Mouse (Mus musculus): Measurements from ENCODE around the gene Dusp22. TPM values are rescaled to one million over a fixed set of nuclear protein-coding genes. Genes with fewer than 3 reads are reported as not detected.

The Dusp22 gene
- total and polyA plus RNA-seq, 3 experiments: 14.7 to 21.2 (median 18.6) TPM

- H3K4me1 ChIP-seq (ENCODE audit: control insufficient read depth, insufficient read depth, low read length): no peaks in the 10 kb centered on the region
- no peaks in the 10 kb centered on the region; the same call in 1 of the 2 replicates for H3K27me3 ChIP-seq (ENCODE audit: control insufficient read depth, insufficient read depth, low read length)
- no peaks in the 10 kb centered on the region for H3K79me2 ChIP-seq (replicated peaks; ENCODE audit: control insufficient read depth, insufficient read depth, low read length)
- intact Hi-C loops (cut with DNase I): no loop called here
- no peak overlapping the region for H3K27ac ChIP-seq
- DNase-seq: no peak
- 40% methylated on average over 6 of the region's 6 CpGs for WGBS
- H3K9ac ChIP-seq (ENCODE audit: low read depth, low read length): no peak overlapping the region
- H3K36me3 ChIP-seq (ENCODE audit: control insufficient read depth, insufficient read depth, low read length): no peaks in the 10 kb centered on the region
- H3K4me3 ChIP-seq: no peak overlapping the region
- no peak for TF ChIP-seq CTCF (IDR thresholded peaks at IDR 0.05)
- TF ChIP-seq EP300 (IDR thresholded peaks at IDR 0.05; ENCODE audit: insufficient read depth, low read depth, low read length): no peak
- TF ChIP-seq POLR2A (IDR thresholded peaks at IDR 0.05; ENCODE audit: insufficient read depth, low read depth, low read length): no peak
Measured at GRCm38 (mm10) chr13:30632998-30633397, 26.8 kb upstream of the Dusp22 start.

- Histone ChIP-seq H3K27me3 (ENCODE audit: control insufficient read depth, insufficient read depth, low read length) (no peaks in the 10 kb centered on the region), H3K79me2 (replicated peaks; ENCODE audit: control insufficient read depth, insufficient read depth, low read length) (no peaks in the 10 kb centered on the region), H3K4me1 (ENCODE audit: control insufficient read depth, insufficient read depth, low read length) (no peaks in the 10 kb centered on the region), H3K4me3 (no peak overlapping the region), H3K9ac (ENCODE audit: low read depth, low read length) (no peak overlapping the region), H3K36me3 (ENCODE audit: control insufficient read depth, insufficient read depth, low read length) (no peaks in the 10 kb centered on the region), H3K27ac (no peak overlapping the region)
- no peak for TF ChIP-seq EP300 (IDR thresholded peaks at IDR 0.05; ENCODE audit: insufficient read depth, low read depth, low read length)
- no peak for TF ChIP-seq POLR2A (IDR thresholded peaks at IDR 0.05; ENCODE audit: insufficient read depth, low read depth, low read length)
- intact Hi-C loops (cut with DNase I): no loop called here
- DNase-seq: no peak
- whole genome bisulfite sequencing: 77% methylated on average over 4 of the region's 4 CpGs
Measured at GRCm38 (mm10) chr13:30636453-30636852, 23.3 kb upstream of the Dusp22 start.

- Histone ChIP-seq H3K27ac (no peak overlapping the region), H3K4me3 (no peak overlapping the region)
- WGBS: 78% methylated on average over 5 of the region's 5 CpGs
Measured at GRCm38 (mm10) chr13:30638378-30639115, 21.3 kb upstream of the Dusp22 start.

DNA sequence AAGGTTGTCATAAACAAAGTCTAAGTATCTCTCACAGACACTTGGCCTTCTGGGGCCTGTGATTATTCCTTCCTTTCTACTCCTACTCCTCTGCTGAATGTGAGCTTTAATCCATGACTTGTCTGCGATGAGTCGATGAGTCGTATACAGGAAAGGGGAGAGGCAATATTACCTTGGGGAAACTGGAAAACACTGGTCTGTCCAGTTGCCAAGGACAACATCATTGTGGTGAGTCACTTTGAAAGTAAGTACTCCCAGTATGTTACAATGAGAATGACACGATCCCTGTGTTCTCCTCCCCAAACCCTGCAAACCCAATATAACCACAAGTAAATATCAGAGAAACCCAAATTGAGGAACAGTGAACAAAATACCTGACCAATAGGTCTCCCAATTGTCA lies 17.7 kb upstream of the Dusp22 start:
- H3K27me3 ChIP-seq (ENCODE audit: control insufficient read depth, insufficient read depth, low read length): no peaks in the 10 kb centered on the region
- no peak overlapping the region for H3K9ac ChIP-seq (ENCODE audit: low read depth, low read length)
- WGBS: 27% methylated on average over 4 of the region's 4 CpGs
- intact Hi-C loops (cut with DNase I): no loop called here
- H3K79me2 ChIP-seq (replicated peaks; ENCODE audit: control insufficient read depth, insufficient read depth, low read length): no peaks in the 10 kb centered on the region
- no peak overlapping the region for H3K4me3 ChIP-seq
- TF ChIP-seq POLR2A (IDR thresholded peaks at IDR 0.05; ENCODE audit: insufficient read depth, low read depth, low read length) (no peak), CTCF (IDR thresholded peaks at IDR 0.05) (no peak), EP300 (IDR thresholded peaks at IDR 0.05; ENCODE audit: insufficient read depth, low read depth, low read length) (no peak)
- no peaks in the 10 kb centered on the region for H3K36me3 ChIP-seq (ENCODE audit: control insufficient read depth, insufficient read depth, low read length)
- DNase-seq: no peak
- H3K4me1 ChIP-seq (ENCODE audit: control insufficient read depth, insufficient read depth, low read length): no peaks in the 10 kb centered on the region
- H3K27ac ChIP-seq: no peak overlapping the region

More at GRCm38 (mm10) chr13:30638378-30639115, 21.3 kb upstream of the Dusp22 start:
- Histone ChIP-seq H3K4me1 (ENCODE audit: control insufficient read depth, insufficient read depth, low read length) (no peaks in the 10 kb centered on the region), H3K36me3 (ENCODE audit: control insufficient read depth, insufficient read depth, low read length) (no peaks in the 10 kb centered on the region), H3K27me3 (ENCODE audit: control insufficient read depth, insufficient read depth, low read length) (no peaks in the 10 kb centered on the region), H3K79me2 (replicated peaks; ENCODE audit: control insufficient read depth, insufficient read depth, low read length) (no peaks in the 10 kb centered on the region), H3K9ac (ENCODE audit: low read depth, low read length) (no peak overlapping the region)
- no peak for DNase-seq
- no peak for TF ChIP-seq POLR2A (IDR thresholded peaks at IDR 0.05; ENCODE audit: insufficient read depth, low read depth, low read length)
- no peak for TF ChIP-seq CTCF (IDR thresholded peaks at IDR 0.05)
- no peak for TF ChIP-seq EP300 (IDR thresholded peaks at IDR 0.05; ENCODE audit: insufficient read depth, low read depth, low read length)
- intact Hi-C loops (cut with DNase I): no loop called here

DNA sequence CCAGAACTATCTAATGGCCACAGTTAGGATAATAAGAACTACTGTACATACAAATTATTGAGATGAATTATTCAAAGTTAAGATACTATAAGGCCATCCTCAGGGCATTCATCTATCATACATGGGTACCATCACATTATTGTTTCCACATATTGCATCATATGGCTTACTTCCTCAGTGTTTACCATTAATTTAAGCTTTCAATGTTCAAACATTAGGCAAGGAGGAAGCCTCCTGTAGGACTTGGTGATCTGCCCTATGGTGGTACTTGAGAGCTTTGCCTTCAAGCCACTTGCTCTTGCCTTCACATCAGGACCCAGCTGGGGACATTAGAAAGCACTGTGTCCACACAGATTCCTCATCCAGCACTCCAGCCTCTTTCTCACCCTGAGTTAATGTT lies 11.3 kb upstream of the Dusp22 start:
- intact Hi-C loops (cut with DNase I): no loop called here
- Histone ChIP-seq H3K27ac (no peak overlapping the region), H3K9ac (ENCODE audit: low read depth, low read length) (no peak overlapping the region), H3K36me3 (ENCODE audit: control insufficient read depth, insufficient read depth, low read length) (no peaks in the 10 kb centered on the region), H3K4me1 (ENCODE audit: control insufficient read depth, insufficient read depth, low read length) (no peaks in the 10 kb centered on the region), H3K79me2 (replicated peaks; ENCODE audit: control insufficient read depth, insufficient read depth, low read length) (no peaks in the 10 kb centered on the region), H3K27me3 (ENCODE audit: control insufficient read depth, insufficient read depth, low read length) (no peaks in the 10 kb centered on the region), H3K4me3 (no peak overlapping the region)
- no peak for DNase-seq
- TF ChIP-seq EP300 (IDR thresholded peaks at IDR 0.05; ENCODE audit: insufficient read depth, low read depth, low read length): no peak
- TF ChIP-seq POLR2A (IDR thresholded peaks at IDR 0.05; ENCODE audit: insufficient read depth, low read depth, low read length): no peak
- TF ChIP-seq CTCF (IDR thresholded peaks at IDR 0.05): no peak

DNA sequence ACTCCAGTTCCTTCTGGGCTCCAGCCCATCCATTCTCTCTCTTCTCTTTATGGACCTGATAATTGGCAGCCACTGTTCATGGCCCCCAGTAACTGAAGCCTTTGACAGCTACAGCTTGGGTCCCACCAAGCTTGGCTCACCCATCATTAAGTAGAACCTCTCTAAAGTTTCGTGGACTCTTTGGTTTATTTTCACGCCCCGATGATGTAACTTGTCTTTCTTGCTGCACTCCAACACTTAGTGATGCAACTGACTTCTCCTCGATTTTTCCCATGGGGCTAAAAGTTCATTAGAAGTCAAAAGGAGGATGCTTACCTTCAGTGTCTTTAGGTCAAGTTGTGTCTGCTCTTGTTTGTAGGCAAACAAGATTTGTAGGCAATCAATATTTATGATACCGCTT lies 10.6 kb upstream of the Dusp22 start:
- Histone ChIP-seq H3K4me3 (no peak overlapping the region), H3K27me3 (ENCODE audit: control insufficient read depth, insufficient read depth, low read length) (no peaks in the 10 kb centered on the region), H3K27ac (no peak overlapping the region), H3K9ac (ENCODE audit: low read depth, low read length) (no peak overlapping the region), H3K36me3 (ENCODE audit: control insufficient read depth, insufficient read depth, low read length) (no peaks in the 10 kb centered on the region), H3K79me2 (replicated peaks; ENCODE audit: control insufficient read depth, insufficient read depth, low read length) (no peaks in the 10 kb centered on the region), H3K4me1 (ENCODE audit: control insufficient read depth, insufficient read depth, low read length) (no peaks in the 10 kb centered on the region)
- TF ChIP-seq EP300 (IDR thresholded peaks at IDR 0.05; ENCODE audit: insufficient read depth, low read depth, low read length): no peak
- no peak for TF ChIP-seq POLR2A (IDR thresholded peaks at IDR 0.05; ENCODE audit: insufficient read depth, low read depth, low read length)
- no peak for TF ChIP-seq CTCF (IDR thresholded peaks at IDR 0.05)
- intact Hi-C loops (cut with DNase I): no loop called here
- DNase-seq: no peak
- WGBS: 86% methylated on average over 5 of the region's 5 CpGs
